8 mouse cellular contexts compared by ENCODE assay signal in genomic region chr4:41124180-41124951, GRCm38 (mm10). TPM values are rescaled to one million over a fixed set of nuclear protein-coding genes. Genes with fewer than 3 reads are reported as not detected.
DNase-seq lines count a peak whose midpoint lies in the region; ATAC-seq and TF ChIP-seq lines count a peak whose summit lies in the region.

Gene Nol6, minus strand, starts transcription at chr4:41124455.

- TF ChIP-seq CTCF in E14TG2a.4 (conservative IDR thresholded peaks at IDR 0.05; ENCODE audit: low read length): no peak
- TF ChIP-seq CTCF in heart, postnatal 0 days (IDR thresholded peaks at IDR 0.05; ENCODE audit: low read depth): no peak
- no peak for TF ChIP-seq CTCF in testis, adult 2 months (IDR thresholded peaks at IDR 0.05; ENCODE audit: control insufficient read depth, insufficient read depth, insufficient replicate concordance, low read depth, low read length)

- TF ChIP-seq POLR2A in testis, adult 2 months (IDR thresholded peaks at IDR 0.05; ENCODE audit: control insufficient read depth, low read depth, low read length): peak; percentile 54; the same call in 1 of the 2 replicates

- DNase-seq in c-Kit-positive CD71-positive TER-119-positive erythroid progenitor cells, embryonic 14.5 days (ENCODE audit: low spot score): peak; percentile 99
- DNase-seq in heart, postnatal 0 days (ENCODE audit: low spot score): peak; percentile 99
- peak; percentile 97 to 99 for DNase-seq in kidney, postnatal 4 days

- H3K4me1 ChIP-seq in E14TG2a.4 (replicated peaks; ENCODE audit: low read depth, low read length): peaks cover 43% of the 10 kb centered on the region
- H3K4me1 ChIP-seq in forebrain, embryonic 12.5 days: peaks cover 10% of the 10 kb centered on the region
- peaks cover 6% of the 10 kb centered on the region; the same call in 1 of the 2 replicates for H3K4me1 ChIP-seq in heart, postnatal 0 days (ENCODE audit: control insufficient read depth, insufficient read depth)
- peaks cover 11% of the 10 kb centered on the region for H3K4me1 ChIP-seq in liver, embryonic 16.5 days (ENCODE audit: control insufficient read depth, low read depth, low read length)
- peaks cover 14% of the 10 kb centered on the region for H3K4me1 ChIP-seq in neural tube, embryonic 13.5 days (replicated peaks)
- H3K4me1 ChIP-seq in testis, adult 2 months (ENCODE audit: control insufficient read depth, insufficient read depth, low read length): peaks cover 2% of the 10 kb centered on the region; the same call in 1 of the 2 replicates

- no peaks in the 10 kb centered on the region for H3K9me3 ChIP-seq in E14TG2a.4 (ENCODE audit: low read length)
- no peaks in the 10 kb centered on the region for H3K9me3 ChIP-seq in forebrain, embryonic 12.5 days
- no peaks in the 10 kb centered on the region for H3K9me3 ChIP-seq in heart, postnatal 0 days (replicated peaks; ENCODE audit: control insufficient read depth, low read length)
- H3K9me3 ChIP-seq in liver, embryonic 16.5 days (replicated peaks; ENCODE audit: control insufficient read depth, low read length): no peaks in the 10 kb centered on the region
- H3K9me3 ChIP-seq in neural tube, embryonic 13.5 days: no peaks in the 10 kb centered on the region

- ATAC-seq in forebrain, embryonic 12.5 days (ENCODE audit: low FRiP score): peak; percentile 100
- peak; percentile 100 for ATAC-seq in heart, postnatal 0 days (ENCODE audit: insufficient read depth, low read depth)
- peak; percentile 100 for ATAC-seq in liver, embryonic 16.5 days (ENCODE audit: low read depth)
- ATAC-seq in neural tube, embryonic 13.5 days (ENCODE audit: low read depth): peak; percentile 100

- WGBS in forebrain, embryonic 12.5 days: 3% methylated on average over 29 of the region's 29 CpGs
- WGBS in heart, postnatal 0 days: 1% methylated on average over 29 of the region's 29 CpGs
- under 1% methylated on average over 29 of the region's 29 CpGs for WGBS in liver, embryonic 16.5 days (ENCODE audit: insufficient replicate concordance)
- 3% methylated on average over 29 of the region's 29 CpGs for WGBS in neural tube, embryonic 13.5 days

- peak within 1 kb of the TSS; percentile 99 for H3K4me3 ChIP-seq in E14TG2a.4 (replicated peaks; ENCODE audit: low read length)
- peak within 1 kb of the TSS; percentile 60 for H3K4me3 ChIP-seq in forebrain, embryonic 12.5 days (replicated peaks)
- H3K4me3 ChIP-seq in heart, postnatal 0 days (ENCODE audit: low read depth, low read length): peak within 1 kb of the TSS; percentile 65
- peak within 1 kb of the TSS; percentile 77 for H3K4me3 ChIP-seq in liver, embryonic 16.5 days (ENCODE audit: low read depth, low read length)
- H3K4me3 ChIP-seq in neural tube, embryonic 13.5 days: peak within 1 kb of the TSS; percentile 69
- H3K4me3 ChIP-seq in testis, adult 2 months (ENCODE audit: control insufficient read depth, low read depth, low read length): peak within 1 kb of the TSS; percentile 94

- no peak within 1 kb of the TSS for H3K27ac ChIP-seq in forebrain, embryonic 12.5 days
- peak within 1 kb of the TSS; percentile 63 for H3K27ac ChIP-seq in heart, postnatal 0 days (ENCODE audit: low read depth)
- 0 out of 2 replicates have a peak within 1 kb of the TSS, but pooled peaks have one; percentile 41 for H3K27ac ChIP-seq in liver, embryonic 16.5 days (ENCODE audit: low read length)
- H3K27ac ChIP-seq in neural tube, embryonic 13.5 days (replicated peaks): peak within 1 kb of the TSS; percentile 47; the same call in 1 of the 2 replicates
- H3K27ac ChIP-seq in testis, adult 2 months (ENCODE audit: control insufficient read depth, insufficient read depth, low read depth, low read length): peak within 1 kb of the TSS; percentile 73

- H3K4me2 ChIP-seq in forebrain, embryonic 12.5 days: peak within 1 kb of the TSS; percentile 78
- H3K4me2 ChIP-seq in heart, postnatal 0 days (ENCODE audit: low read depth, low read length): peak within 1 kb of the TSS; percentile 82
- peak within 1 kb of the TSS; percentile 94 for H3K4me2 ChIP-seq in liver, embryonic 16.5 days (ENCODE audit: low read depth, low read length)
- peak within 1 kb of the TSS; percentile 90 for H3K4me2 ChIP-seq in neural tube, embryonic 13.5 days

- no peaks in the 10 kb centered on the region for H3K27me3 ChIP-seq in E14TG2a.4 (ENCODE audit: insufficient read depth, low read length)
- H3K27me3 ChIP-seq in forebrain, embryonic 12.5 days: no peaks in the 10 kb centered on the region
- H3K27me3 ChIP-seq in heart, postnatal 0 days (ENCODE audit: control insufficient read depth, insufficient read depth, low read length): no peaks in the 10 kb centered on the region
- H3K27me3 ChIP-seq in liver, embryonic 16.5 days (ENCODE audit: control insufficient read depth, insufficient read depth, low read depth, low read length): no peaks in the 10 kb centered on the region
- H3K27me3 ChIP-seq in neural tube, embryonic 13.5 days: peaks cover 5% of the 10 kb centered on the region; the same call in 1 of the 2 replicates
- no peaks in the 10 kb centered on the region for H3K27me3 ChIP-seq in testis, adult 2 months (ENCODE audit: control insufficient read depth, insufficient read depth, low read length)

- peak; percentile 48; the same call in 1 of the 2 replicates for TF ChIP-seq EP300 in heart, postnatal 0 days (IDR thresholded peaks at IDR 0.05; ENCODE audit: low read depth)

- peak within 1 kb of the TSS; percentile 55 for H3K9ac ChIP-seq in forebrain, embryonic 12.5 days
- H3K9ac ChIP-seq in heart, postnatal 0 days (replicated peaks; ENCODE audit: low read depth, low read length): peak within 1 kb of the TSS; percentile 71
- H3K9ac ChIP-seq in liver, embryonic 16.5 days (ENCODE audit: low read depth, low read length): peak within 1 kb of the TSS; percentile 59
- H3K9ac ChIP-seq in neural tube, embryonic 13.5 days: peak within 1 kb of the TSS; percentile 71

- H3K36me3 ChIP-seq in E14TG2a.4 (ENCODE audit: insufficient read depth, low read length): peaks cover 41% of the 10 kb centered on the region
- peaks cover 30% of the 10 kb centered on the region for H3K36me3 ChIP-seq in forebrain, embryonic 12.5 days (replicated peaks)
- peaks cover 36% of the 10 kb centered on the region for H3K36me3 ChIP-seq in heart, postnatal 0 days (replicated peaks; ENCODE audit: control insufficient read depth, insufficient read depth, low read length)
- H3K36me3 ChIP-seq in liver, embryonic 16.5 days (ENCODE audit: control insufficient read depth, insufficient read depth): peaks cover 16% of the 10 kb centered on the region
- H3K36me3 ChIP-seq in neural tube, embryonic 13.5 days: peaks cover 30% of the 10 kb centered on the region
- H3K36me3 ChIP-seq in testis, adult 2 months (ENCODE audit: control insufficient read depth, insufficient read depth, low read length): no peaks in the 10 kb centered on the region

RNA-seq across cellular contexts. Expression of gene Nol6, which starts in this region (rescaled TPM):
- polyA plus RNA-seq in forebrain, embryonic 12.5 days (2016; fragmentation: Nextera tagmentation; extraction: Ambion mirVana): 30.0 and 33.3 TPM in 2 replicates
- 15.0 and 39.8 TPM in 2 replicates for total RNA-seq in heart, postnatal 0 days (2014; rRNA removed; ENCODE audit: low replicate concordance)
- 6.6 and 7.3 TPM in 2 replicates for polyA plus RNA-seq in heart, postnatal 0 days (2015; fragmentation: Nextera tagmentation; extraction: Ambion mirVana)
- 8.5 and 10.1 TPM in 2 replicates for polyA plus RNA-seq in liver, embryonic 16.5 days (2015; fragmentation: Nextera tagmentation; extraction: Ambion mirVana)
- polyA plus RNA-seq in neural tube, embryonic 13.5 days (2015; fragmentation: Nextera tagmentation; extraction: Ambion mirVana): 30.0 and 32.6 TPM in 2 replicates
- polyA plus RNA-seq in testis, adult 2 months (2012; rRNA removed): 14.0 and 15.9 TPM in 2 replicates
